Mouse (Mus musculus): ENCODE data around the gene Vmn1r181. TPM values are rescaled to one million over a fixed set of nuclear protein-coding genes. Genes with fewer than 3 reads are reported as not detected.
"Not testable (repeated sequence)": the region's sequence is repeated elsewhere in the genome, so short reads cannot be mapped to it uniquely, and the experiment has no call there.

The Vmn1r181 gene
- polyA plus RNA-seq (2021), result not detected

- ATAC-seq; in situ Hi-C loops (cut with MboI; ENCODE audit: low pct_unique_long_range_greater_than_20kb); CTCF ChIA-PET; POLR2A ChIA-PET; DNase-seq (ENCODE audit: low read depth, low spot score): not testable (repeated sequence)
- H3K27me3 ChIP-seq, result peaks cover 17% of the 10 kb centered on the region
Measured at GRCm38 (mm10) chr7:23974315-23974714, at the start of gene Vmn1r181. Gene Vmn1r181, plus strand, starts transcription at chr7:23974615.

- DNase-seq (ENCODE audit: low read depth, low spot score) (no peak), ATAC-seq (no peak)
- peaks cover 3% of the 10 kb centered on the region for H3K27me3 ChIP-seq
- CTCF ChIA-PET, result no interaction called here
- in situ Hi-C loops (cut with MboI; ENCODE audit: low pct_unique_long_range_greater_than_20kb), result no loop called here
- POLR2A ChIA-PET, result no interaction called here
- no peak for TF ChIP-seq CTCF (IDR thresholded peaks at IDR 0.05)
Measured at GRCm38 (mm10) chr7:23926678-23927077, 47.7 kb upstream of the Vmn1r181 start, which contains the start of gene Vmn1r179. Gene Vmn1r179, plus strand, starts transcription at chr7:23926978.

- POLR2A ChIA-PET, result no interaction called here
- no peak for TF ChIP-seq CTCF (IDR thresholded peaks at IDR 0.05)
- CTCF ChIA-PET, result no interaction called here
- no peak for DNase-seq (ENCODE audit: low read depth, low spot score)
- no peak for ATAC-seq
- H3K27me3 ChIP-seq, result no peaks in the 10 kb centered on the region
- in situ Hi-C loops (cut with MboI; ENCODE audit: low pct_unique_long_range_greater_than_20kb), result no loop called here
Measured at GRCm38 (mm10) chr7:23950332-23950731, 24.1 kb upstream of the Vmn1r181 start, which contains the start of gene Vmn1r180. Gene Vmn1r180, plus strand, starts transcription at chr7:23950632.

GRCm38 (mm10) chr7:23968044-23968443 lies 6.4 kb upstream of the Vmn1r181 start:
- POLR2A ChIA-PET; CTCF ChIA-PET; ATAC-seq; DNase-seq (ENCODE audit: low read depth, low spot score): not testable (repeated sequence)
- in situ Hi-C loops (cut with MboI; ENCODE audit: low pct_unique_long_range_greater_than_20kb), result loop anchor here (5.0 to 10.0 kb wide), 3 partner anchors 187 to 319 kb away; no protein-coding TSS in a partner anchor
- TF ChIP-seq CTCF (IDR thresholded peaks at IDR 0.05), result peak; percentile 50
- peaks cover 17% of the 10 kb centered on the region for H3K27me3 ChIP-seq

GRCm38 (mm10) chr7:24001391-24001790 lies 27.0 kb downstream of the Vmn1r181 start, which contains the start of gene V1rd19:
Gene V1rd19, plus strand, starts transcription at chr7:24001691.
- DNase-seq (ENCODE audit: low read depth, low spot score) (no peak), ATAC-seq (no peak)
- ChIA-PET POLR2A (no interaction called here), CTCF (no interaction called here)
- TF ChIP-seq CTCF (IDR thresholded peaks at IDR 0.05), result no peak
- in situ Hi-C loops (cut with MboI; ENCODE audit: low pct_unique_long_range_greater_than_20kb), result no loop called here
- peaks cover 14% of the 10 kb centered on the region for H3K27me3 ChIP-seq

Other genes starting within 250 kb of the Vmn1r181 start
- not detected for gene Vmn1r174, start 222.3 kb upstream of the Vmn1r181 start, polyA plus RNA-seq (2021)
- not detected for gene Vmn1r175, start 164.0 kb upstream of the Vmn1r181 start, polyA plus RNA-seq (2021)
- gene Vmn1r176, start 137.2 kb upstream of the Vmn1r181 start, polyA plus RNA-seq (2021), result not detected
- gene Vmn1r177, start 108.2 kb upstream of the Vmn1r181 start, polyA plus RNA-seq (2021), result not detected
- gene Vmn1r178, start 82.6 kb upstream of the Vmn1r181 start, polyA plus RNA-seq (2021), result not detected
- gene Vmn1r179, start 47.6 kb upstream of the Vmn1r181 start, polyA plus RNA-seq (2021), result not detected
- not detected for gene Vmn1r180, start 24.0 kb upstream of the Vmn1r181 start, polyA plus RNA-seq (2021)
- not detected for gene V1rd19, start 27.1 kb downstream of the Vmn1r181 start, polyA plus RNA-seq (2021)
- 0.01 TPM for gene Vmn1r183, start 78.6 kb downstream of the Vmn1r181 start, polyA plus RNA-seq (2021)
- 16.2 TPM for gene Zfp180, start 107.3 kb downstream of the Vmn1r181 start, polyA plus RNA-seq (2021)
- gene Zfp112, start 137.7 kb downstream of the Vmn1r181 start, polyA plus RNA-seq (2021), result 2.4 TPM
- 7.5 TPM for gene Zfp235, start 159.6 kb downstream of the Vmn1r181 start, polyA plus RNA-seq (2021)
- gene Zfp114, start 200.4 kb downstream of the Vmn1r181 start, polyA plus RNA-seq (2021), result 0.10 TPM
- 8.1 TPM for gene Zfp111, start 236.8 kb downstream of the Vmn1r181 start, polyA plus RNA-seq (2021)